Mouse (Mus musculus): ENCODE data around the gene Dmac2.

The Dmac2 gene

GRCm38 (mm10) chr7:25617376-25618160 is 1.6 kb upstream of the Dmac2 start:
- DNase-seq: no peak

- DNase-seq: peak; percentile 15
Measured at GRCm38 (mm10) chr7:25619722-25619991, 443 bp downstream of the Dmac2 start.

- peak; percentile 4 for DNase-seq
Measured at GRCm38 (mm10) chr7:25620101-25620500, 887 bp downstream of the Dmac2 start.

GRCm38 (mm10) chr7:25620751-25621150 is 1.5 kb downstream of the Dmac2 start:
- peak; percentile 2 for DNase-seq

GRCm38 (mm10) chr7:25623857-25624370 is 4.7 kb downstream of the Dmac2 start:
- DNase-seq: no peak

GRCm38 (mm10) chr7:25624851-25625250 is 5.6 kb downstream of the Dmac2 start:
- no peak for DNase-seq

- DNase-seq: peak; percentile 75
Measured at GRCm38 (mm10) chr7:25625594-25626250, 6.5 kb downstream of the Dmac2 start.

GRCm38 (mm10) chr7:25626509-25627430 is 7.6 kb downstream of the Dmac2 start, which contains the start of gene B3gnt8:
Gene B3gnt8, plus strand, starts transcription at chr7:25626654.
- peak; percentile 73 for DNase-seq

- DNase-seq: peak; percentile 85
Measured at GRCm38 (mm10) chr7:25627431-25628322, 8.5 kb downstream of the Dmac2 start.

- DNase-seq: no peak
Measured at GRCm38 (mm10) chr7:25628323-25628620, 9.1 kb downstream of the Dmac2 start.

- no peak for DNase-seq
Measured at GRCm38 (mm10) chr7:25632679-25633078, 13.5 kb downstream of the Dmac2 start.

- DNase-seq: peak; percentile 66
Measured at GRCm38 (mm10) chr7:25636373-25636772, 17.2 kb downstream of the Dmac2 start.

GRCm38 (mm10) chr7:25637099-25637498 is 17.9 kb downstream of the Dmac2 start:
- DNase-seq: no peak

GRCm38 (mm10) chr7:25639754-25640153 is 20.5 kb downstream of the Dmac2 start:
- DNase-seq: no peak

- peak; percentile 53 for DNase-seq
Measured at GRCm38 (mm10) chr7:25644136-25644535, 24.9 kb downstream of the Dmac2 start.

GRCm38 (mm10) chr7:25644631-25645030 is 25.4 kb downstream of the Dmac2 start:
- DNase-seq: no peak

GRCm38 (mm10) chr7:25645074-25645473 is 25.9 kb downstream of the Dmac2 start:
- peak; percentile 56 for DNase-seq

- peak; percentile 86 for DNase-seq
Measured at GRCm38 (mm10) chr7:25647574-25648123, 28.4 kb downstream of the Dmac2 start.

- DNase-seq: no peak
Measured at GRCm38 (mm10) chr7:25649839-25650238, 30.6 kb downstream of the Dmac2 start.

- peak; percentile 67 for DNase-seq
Measured at GRCm38 (mm10) chr7:25651281-25651680, 32.1 kb downstream of the Dmac2 start.

- no peak for DNase-seq
Measured at GRCm38 (mm10) chr7:25652244-25652759, 33.1 kb downstream of the Dmac2 start.
